Mouse (Mus musculus) lung, postnatal 0 days (tissue): ENCODE data around the gene C8g.

Source experiments
- CTCF ChIP-seq: IDR thresholded peaks from 2 replicates; pipeline ENCODE4 v1.5.1; 2016; ENCODE audit warnings: antibody characterized with exemption, mild to moderate bottlenecking
- EP300 ChIP-seq: IDR thresholded peaks from 2 replicates; pipeline ENCODE4 v1.6.1; 2016; ENCODE audit warnings: antibody characterized with exemption, mild to moderate bottlenecking, control low read depth

- TF ChIP-seq EP300, result no peak
- TF ChIP-seq CTCF, result no peak
Measured at GRCm38 (mm10) chr2:25505000-25505399, 3.5 kb upstream of the C8g start.
